Mouse (Mus musculus) lung, postnatal 10 days (tissue): ENCODE measurements around the gene Immp2l.

Source experiments
- DNase-seq: peaks from one replicate; pipeline ENCODE4 v3.0.0; 2021

Gene Immp2l

DNA sequence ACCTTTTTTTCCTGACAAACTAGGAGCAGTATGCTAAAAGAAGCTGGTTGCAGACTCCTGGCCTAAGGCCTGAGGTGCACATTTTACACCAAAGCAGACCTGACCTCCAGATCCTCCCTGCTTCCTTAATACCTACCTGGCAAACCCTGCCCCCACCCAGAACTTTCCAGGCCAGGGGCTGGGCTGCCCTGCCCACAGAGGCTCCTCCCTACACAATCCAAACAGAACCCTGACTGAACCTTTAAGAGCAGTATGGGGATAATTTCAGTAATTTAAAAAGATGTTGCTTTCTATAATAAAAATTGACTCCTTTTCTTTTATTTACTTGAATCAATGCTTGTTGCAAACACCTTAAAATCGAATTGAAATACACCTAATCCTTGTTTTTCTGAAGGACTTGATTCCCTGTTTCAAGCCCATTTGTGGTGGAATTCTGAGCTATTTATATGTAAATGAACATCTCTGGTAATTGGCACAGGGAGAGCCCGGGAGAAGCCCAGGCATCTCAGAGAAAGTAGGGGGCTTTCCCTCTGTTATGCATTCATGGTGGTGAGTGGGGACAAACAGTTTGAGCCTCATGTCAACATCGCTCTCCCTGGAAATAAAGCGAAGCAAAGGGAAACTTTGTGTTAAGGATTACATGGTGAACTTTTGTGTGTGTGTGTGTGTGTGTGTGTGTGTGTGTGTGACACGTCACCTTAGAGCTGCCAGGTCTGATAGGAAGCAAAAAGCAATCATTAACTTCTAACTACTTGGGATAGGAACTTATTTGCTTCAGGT, 535.3 kb downstream of the Immp2l start:
- no peak for DNase-seq

DNA sequence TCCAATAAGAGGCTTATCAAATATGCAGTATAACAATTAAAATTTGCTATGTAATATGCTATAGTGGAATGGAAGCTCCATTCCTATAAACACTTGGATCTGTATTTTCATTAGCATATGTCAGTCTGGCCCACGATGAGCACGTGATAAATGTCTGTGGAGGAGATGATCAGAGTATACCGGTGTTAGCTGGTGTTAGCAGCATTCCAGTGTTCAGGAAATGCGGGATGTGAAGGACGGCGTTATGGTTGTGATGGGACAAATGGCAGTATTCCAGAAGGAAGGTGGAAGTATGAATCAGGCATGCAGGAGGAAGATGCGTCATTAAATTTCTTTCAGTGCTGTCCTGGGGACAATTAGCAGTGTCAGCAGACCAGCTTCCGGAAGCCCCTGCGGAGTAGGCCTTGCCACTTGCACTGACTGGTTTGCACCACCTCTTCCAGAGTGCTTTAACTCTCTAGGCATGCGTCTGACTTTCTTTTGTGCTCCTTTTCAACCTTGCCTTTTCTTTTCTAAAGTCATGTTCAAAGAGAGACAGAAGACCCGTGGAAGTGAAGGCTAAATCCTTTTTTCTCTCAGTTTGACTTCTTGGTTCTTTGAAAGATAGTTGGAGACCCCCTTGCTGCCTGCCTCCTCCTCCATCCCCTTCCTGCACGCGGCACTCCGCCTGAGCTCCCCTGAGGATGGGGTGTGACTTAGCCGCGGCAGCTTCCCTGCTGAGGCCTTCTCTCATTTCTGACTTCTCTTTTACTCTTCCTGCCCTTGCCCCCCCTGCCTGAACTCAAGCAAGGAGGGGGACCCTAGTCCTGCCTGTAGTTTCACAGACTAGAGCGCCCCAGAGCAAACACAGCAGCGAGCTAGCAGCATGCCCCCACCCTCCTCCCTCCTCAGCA, 541.9 kb downstream of the Immp2l start:
- peak; percentile 3 for DNase-seq

DNA sequence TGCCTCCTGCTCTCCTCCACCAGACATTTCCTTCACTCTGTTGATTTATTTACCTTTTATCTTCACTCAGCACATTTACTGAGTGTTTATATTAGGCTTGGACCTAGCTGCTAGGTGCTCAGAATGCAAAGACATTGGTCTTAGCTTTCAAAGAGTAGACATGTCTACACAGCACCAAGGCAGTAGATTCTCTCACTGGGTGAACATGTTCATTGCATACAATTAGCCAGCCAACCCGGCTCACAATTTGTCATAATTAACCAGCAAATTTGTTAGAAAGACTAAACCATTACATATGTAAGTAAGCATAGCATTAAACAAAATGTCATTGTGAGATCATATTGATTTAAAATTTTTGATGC, 542.5 kb downstream of the Immp2l start:
- no peak for DNase-seq

DNA sequence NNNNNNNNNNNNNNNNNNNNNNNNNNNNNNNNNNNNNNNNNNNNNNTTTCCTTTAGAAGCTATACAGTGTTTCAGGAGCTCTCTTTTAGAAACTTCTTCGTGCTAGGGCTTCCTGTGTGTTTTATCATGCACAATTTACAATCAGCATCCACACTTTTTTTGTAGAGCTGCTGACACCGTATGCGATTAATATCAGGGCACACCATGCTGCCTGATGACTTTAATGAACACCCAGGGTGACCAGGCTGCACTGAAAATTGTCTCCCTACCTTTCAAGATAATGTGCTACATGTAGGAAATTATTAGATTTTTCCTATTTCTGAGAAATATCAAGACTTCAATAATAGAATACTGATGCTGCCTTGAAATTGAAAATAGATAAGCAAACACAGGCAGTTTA, 549.9 kb downstream of the Immp2l start:
- no peak for DNase-seq

DNA sequence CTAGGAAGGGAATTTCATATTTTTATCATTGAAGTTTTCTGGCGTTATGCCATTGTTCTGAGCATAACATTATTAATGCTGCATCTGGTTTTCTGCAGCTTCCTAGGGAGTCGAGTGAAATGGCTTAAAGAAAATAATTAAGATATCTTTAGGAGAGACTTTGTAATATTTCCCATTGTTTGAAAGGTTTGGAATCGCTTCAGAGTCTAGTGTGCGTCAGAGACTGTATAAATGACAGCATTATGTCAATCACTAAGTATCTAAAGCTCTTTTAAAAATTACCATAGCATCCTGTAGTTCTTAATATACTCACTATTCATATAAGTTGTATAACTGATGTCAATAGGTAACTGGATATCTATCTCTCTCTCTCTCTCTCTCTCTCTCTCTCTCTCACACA, 551.3 kb downstream of the Immp2l start:
- DNase-seq, result no peak

DNA sequence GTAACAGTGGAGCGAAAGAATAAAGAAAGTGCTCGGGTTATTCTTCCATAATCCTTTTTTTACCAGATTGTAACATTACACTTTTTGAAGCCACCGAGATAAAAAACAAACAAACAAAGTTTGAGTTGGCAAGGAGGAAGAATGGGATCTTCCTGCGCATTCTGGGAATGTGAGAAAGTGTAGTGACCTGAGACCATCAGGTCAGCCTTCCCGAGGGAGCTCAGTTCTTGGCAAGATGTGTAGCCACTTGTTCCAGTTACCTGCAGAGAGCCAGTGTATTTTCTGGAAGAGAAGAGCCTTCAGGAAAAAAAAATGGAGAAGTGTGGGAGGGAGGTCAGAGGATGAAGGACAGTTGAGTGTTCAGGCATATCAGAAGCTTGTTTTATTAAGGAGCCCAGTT, 569.5 kb downstream of the Immp2l start:
- DNase-seq, result no peak

DNA sequence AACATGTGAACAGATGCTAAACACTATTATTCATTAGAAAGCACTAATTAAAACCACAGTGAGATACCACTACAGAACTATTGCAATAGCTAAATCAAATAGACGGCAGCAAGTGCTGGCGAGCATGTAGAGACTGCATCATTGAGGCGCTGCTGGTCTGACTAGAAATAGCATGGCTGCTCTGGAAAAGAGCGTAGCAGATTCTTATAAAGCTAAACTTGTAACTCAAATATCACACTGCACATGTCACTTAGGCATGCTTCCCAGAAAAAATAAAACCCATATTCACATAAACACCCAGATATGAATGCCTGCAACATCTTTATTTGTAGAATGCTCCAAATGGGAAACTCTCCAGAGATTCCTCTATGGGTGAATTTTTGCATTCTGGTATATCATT, 570.1 kb downstream of the Immp2l start:
- DNase-seq, result no peak

DNA sequence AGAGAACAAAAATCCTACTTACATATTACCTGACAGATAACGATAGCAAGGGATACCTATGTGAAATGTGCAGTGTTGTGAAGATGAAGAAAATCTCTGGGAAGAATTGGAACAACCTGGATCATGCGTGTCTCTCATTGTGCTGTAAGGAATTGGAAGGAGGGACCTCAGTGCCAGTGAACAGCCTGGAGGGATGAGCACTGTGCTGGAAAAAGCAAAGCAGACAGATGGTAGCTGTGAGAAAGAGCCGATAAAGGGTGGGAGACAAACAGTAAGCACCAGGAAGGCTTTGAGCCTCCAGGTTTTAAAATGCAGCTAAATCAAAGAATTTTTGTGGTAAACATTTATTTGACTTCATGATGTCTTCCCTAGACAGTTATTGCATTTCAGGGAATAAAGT, 591.4 kb downstream of the Immp2l start:
- no peak for DNase-seq

DNA sequence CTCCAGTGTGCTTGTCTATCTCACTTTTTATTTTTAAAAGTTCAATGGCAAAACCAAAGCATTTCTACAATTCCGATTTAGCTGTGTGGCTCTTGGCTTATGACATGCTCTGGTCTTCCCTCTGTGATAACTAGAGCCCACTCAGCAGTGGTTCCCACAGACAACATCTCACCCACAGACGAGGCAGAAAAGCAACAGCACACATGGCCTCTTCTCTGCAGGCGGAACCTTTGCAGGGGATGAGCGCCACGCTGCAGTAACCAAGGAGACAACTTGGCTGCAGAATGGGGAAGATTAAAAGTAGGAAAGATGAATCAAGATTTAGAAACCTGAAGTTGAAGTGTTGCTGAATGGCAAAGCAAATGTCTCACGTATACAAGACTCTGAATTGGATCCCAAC, 597.5 kb downstream of the Immp2l start:
- DNase-seq, result no peak

DNA sequence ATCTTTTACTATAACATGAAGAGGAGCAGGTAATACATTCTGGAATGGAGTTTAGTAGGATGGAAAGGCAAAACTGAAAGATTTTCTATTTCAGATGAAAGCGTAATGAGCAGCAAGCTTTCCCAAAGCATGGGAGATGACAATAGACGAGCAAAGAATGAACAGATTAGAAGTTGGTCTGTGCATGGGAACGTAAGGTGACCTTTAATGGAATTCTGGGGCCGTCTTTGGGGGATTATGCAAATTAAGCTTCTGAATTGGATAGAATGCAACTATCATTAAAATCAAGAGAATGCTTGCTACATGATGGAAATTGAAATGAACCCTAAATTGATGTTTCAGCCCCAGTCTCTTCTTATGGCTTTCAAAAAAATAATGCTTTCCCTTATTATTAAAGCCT, 619.4 kb downstream of the Immp2l start:
- DNase-seq, result no peak

DNA sequence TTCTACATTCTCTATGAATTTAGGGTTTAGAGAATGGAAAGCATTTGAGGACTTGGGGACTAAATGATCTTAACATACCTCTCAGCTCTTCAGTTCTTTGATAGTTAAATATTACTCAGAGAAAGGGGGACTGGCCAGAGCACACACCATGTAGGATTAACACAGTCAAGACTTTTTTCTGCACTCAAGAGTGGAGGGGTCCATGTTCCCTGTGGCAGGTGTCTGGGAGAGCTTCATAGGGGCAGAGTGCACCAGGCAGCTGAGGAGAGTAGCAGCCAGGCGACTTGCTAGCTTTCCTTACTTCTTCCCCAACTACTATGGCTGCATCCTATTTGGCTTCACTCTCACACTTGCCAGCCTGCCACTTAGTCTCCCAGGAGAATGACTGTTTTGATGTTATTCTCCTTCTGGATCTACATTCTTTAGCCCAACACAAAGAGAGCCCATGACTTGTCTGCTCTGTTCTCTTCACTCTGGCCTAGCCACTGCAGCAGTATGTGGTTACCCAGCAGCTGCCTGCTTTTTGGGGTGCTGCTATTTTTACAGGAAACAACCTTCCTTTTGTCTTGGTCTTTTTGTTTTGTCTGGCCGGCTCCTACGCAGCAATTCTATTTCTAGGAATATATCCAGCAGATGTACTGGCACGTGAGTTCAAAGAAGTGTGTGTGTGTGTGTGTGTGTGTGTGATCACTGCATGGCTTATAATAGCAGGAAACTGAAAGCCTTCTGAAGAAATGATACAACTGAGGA, 621.1 kb downstream of the Immp2l start:
- no peak for DNase-seq

DNA sequence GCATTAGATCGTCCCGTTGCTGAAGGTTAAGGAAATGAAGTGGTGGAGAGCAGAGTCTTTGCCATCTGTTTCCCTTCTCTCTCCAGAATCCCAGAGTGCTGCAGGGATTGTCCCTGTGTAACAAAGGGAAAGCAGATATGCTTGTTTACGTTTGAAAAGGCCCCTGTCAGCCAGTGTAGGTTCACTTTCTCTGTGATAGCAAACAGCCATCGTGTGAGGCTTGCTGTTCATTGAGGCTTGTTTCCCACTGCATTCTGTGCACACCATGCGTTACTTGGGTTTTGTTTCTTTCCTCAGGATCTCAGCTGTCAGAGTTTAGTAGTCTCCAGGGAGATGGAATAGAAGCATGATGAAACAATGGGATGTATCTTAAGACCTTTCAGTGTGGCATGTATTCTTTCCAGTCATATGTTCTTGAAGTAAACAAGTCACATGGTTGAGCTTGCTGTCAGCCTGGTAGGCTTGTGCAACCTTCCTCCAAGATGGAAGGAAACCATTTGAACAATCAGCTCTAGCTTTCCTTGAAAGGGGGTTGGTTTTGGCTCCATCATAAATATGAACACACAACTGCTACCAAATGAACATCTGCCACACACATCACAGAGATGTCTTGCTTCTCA, 623.2 kb downstream of the Immp2l start:
- no peak for DNase-seq

DNA sequence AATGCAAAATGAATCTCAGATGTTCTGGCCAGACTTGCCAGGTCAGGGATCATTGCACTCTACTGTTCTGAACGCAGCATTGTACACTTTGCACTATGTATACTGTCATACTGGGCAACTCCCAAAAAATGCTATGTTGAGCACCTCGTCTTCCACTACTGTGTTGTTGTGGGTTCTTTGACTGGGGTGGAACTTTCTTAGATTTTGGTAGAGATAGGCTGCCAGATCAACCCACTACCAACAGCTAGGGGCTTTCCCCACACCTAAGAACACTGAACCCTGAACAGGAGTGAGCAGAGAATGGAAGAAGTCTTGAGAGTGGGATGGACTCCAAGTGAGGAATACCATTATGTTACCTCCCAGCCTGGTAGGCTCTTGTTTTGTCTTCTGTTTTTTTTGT, 623.8 kb downstream of the Immp2l start:
- no peak for DNase-seq

DNA sequence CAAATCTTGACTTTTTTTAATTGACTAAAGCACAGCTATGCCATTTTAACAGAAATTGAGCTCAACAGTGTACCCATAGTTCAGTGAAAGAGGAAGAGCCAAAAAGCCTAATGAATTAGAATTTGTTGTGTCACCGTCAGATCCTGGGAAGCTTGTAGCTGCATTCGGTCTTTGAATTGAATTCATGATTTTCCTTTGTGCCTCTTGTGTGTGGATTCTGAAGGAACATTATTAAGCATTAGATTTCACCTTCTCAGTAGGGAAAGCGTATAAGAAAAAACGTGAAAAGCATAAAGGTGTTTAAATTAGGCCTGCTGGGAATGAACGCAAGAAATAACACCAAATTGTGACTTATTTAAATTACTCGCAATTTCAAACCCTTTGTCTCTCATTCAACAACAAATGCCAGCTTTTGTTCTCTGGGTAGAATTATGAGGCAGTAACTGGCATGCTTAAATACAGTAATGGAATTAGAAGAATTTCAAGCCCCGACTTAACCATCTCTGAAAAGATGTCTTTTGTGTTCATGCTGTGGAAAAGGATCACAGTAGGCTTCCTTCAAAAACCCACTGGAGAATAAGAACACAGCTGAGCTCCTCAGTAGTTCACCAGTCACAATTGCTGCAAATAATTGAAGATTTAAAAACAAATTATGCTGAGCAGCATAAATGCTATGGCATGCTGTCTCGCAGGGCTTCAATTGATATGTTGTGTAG, 626.1 kb downstream of the Immp2l start:
- DNase-seq, result no peak

DNA sequence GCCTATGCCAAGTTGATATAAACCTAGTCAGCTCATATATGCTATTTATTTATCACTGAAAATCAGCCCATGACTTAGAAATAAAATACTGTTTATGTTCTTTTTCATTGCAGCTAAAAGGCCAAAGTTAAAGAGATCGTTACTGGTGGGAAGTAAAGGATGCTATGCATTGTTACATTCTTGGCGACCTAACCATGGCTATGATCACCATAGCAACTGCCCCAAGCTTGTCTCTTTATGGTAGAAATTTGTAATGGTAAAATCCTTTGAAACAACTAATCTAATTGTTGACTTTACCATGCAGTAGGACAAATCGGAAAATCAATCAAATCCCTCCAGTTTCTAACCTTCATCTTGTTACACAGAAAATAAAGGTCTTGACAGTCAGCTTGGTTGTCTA, 644.4 kb downstream of the Immp2l start:
- no peak for DNase-seq

DNA sequence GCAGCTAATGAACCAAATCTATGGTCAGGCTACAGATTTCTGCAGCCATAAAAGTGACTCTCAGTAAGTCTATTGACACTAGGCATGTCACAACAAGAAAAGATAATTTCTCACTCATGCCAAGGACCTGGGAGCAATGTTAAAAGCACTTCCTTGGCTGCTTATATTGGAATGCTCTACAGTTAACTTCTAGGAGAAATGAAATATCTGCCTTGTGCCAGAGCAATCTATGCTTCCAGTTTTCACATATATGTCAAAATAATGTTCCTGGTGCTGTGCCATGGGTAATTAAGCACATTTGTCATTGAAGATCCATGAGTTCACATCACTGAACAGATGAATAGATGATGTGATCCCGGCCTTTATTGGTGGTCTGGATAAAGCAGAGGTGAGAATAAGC, 645.6 kb downstream of the Immp2l start:
- no peak for DNase-seq

DNA sequence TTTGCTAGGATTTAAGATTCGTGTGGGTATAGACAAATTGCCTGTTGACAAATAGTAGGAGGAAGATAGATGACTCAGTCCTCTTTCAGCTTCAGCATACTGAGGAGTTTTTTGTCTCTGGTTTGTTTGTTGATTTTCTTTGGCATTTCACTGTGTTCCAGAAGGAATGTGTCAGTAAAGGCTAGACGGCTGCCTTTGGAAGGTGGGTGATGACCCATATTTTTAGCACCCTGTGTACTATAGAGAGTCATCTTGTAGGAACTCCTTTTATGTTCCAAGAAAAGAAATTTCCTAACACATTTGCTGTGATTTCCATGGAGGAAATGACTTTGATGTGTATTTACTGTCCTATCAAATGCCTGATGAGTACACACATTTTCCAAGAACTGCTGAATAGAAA, 651.0 kb downstream of the Immp2l start:
- DNase-seq, result no peak

DNA sequence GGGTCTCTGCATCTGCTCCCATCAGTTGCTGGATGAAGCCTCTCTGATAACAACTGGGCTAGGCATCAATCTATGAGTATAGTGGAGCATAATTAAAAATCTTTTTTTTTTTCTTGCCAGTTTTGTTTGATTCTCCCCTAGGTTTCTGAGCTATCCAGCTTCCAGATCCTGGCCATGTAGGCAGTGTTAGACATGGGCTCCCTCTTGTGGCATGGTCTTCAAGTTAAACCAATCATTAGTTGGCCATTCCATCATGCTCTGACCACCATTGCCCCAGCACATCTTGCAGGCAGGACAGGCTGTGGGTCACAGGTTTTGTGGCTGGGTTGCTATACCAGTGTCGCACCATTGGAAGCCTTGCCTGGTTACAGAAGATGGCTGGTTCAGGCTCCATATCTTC, 656.3 kb downstream of the Immp2l start:
- DNase-seq, result peak; percentile 39

DNA sequence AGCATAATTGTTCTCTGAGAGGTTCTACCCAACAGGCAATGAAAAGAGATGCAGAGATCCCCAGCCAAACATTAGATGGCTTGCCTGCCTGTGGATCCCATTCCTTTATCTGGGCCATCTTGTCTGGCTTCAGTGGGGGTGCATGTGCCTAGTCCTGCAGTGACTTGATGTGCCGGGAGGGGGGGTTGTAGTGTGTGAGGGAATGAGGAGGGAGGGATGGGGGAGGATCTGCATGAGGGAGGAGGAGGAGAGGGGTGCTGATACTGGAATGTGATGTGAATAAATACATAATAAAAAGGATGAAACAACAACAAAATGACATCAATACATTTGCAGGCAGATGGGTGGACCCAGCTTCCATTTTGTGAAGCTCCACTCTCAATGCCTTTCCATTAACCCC, 658.3 kb downstream of the Immp2l start:
- no peak for DNase-seq

DNA sequence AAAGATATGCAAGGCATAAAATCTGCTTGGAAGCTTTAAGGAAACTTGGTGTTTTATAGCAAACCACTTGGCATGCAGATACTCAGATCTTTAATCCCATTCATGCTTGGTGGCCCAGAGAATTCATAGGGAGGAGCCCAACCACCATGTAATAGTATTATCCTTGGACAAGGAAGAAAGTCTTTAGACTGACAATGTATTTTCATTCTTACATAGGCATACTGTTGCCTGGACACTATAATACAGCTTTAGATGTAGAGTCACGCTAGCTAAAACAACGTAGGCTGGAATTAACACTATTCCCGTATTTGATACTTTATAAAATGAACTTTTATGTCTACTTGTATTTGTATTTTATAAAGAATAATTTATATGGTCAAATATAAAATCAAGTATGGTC, 665.9 kb downstream of the Immp2l start:
- no peak for DNase-seq

DNA sequence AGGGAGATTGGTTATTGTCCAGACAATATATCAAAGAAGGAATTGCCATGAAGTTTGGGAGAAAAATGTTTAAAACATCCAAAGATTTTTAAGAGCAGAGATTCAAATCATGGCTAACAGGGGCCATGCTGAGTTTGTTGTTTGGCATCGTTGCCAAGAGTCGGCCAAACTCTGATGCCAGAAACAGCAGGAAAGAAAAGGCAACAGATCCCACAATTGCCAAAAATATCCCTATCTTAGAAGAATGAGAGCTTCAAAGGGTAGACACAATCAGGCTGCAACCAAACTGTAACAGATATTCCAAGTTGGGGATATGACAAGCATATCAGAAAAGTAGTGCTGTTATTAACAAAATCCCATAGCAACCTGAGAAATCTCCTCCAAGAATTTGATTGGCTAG, 686.7 kb downstream of the Immp2l start:
- DNase-seq, result no peak

DNA sequence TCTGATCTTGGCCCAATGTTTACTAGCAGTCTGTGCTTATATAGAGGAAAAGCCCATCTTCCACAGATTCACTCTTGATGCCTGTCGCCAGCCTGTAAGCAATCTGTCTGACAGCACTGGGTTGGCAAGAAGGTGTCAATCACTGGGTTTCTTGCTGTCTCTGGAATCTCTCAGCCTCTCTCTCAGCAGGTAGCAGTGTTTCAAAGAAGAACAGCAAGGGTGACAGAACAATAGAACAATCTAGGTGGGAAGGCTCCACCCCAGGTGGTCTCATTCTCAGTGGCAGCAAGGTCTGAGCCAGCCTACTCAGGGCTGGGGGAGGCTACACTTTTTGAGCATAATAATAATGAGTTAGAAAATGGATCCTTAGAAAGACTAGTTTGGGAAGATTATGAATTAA, 693.1 kb downstream of the Immp2l start:
- DNase-seq, result no peak

DNA sequence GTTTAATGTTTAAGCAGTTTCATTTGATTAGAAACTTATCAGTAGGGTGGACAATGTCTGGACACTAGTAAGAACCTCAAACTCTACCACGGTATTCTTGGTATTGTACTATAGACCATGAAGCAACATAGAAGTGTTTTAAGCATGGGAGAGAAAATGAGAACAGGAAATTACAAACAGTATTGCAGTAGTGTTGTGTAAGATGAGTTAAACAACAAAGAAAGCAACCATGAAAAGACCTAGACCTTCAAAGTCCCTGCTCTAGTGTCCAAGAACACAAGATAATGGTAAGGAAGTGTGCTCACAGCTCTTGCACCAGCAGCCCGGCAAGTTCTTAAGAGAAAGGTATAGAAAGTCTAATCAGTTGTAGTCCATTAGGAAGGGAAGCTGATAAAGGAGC, 700.7 kb downstream of the Immp2l start:
- DNase-seq, result no peak
